Mouse (Mus musculus): ENCODE data around the gene Nfe2l1. TPM values are rescaled to one million over a fixed set of nuclear protein-coding genes. Genes with fewer than 3 reads are reported as not detected.

Gene Nfe2l1
- total and polyA plus RNA-seq, 3 experiments = 37.5 to 66.5 (median 47.0) TPM

- TF ChIP-seq SIN3A (IDR thresholded peaks at IDR 0.05; ENCODE audit: low read length) (no peak), ETS1 (IDR thresholded peaks at IDR 0.05; ENCODE audit: low read depth, low read length) (no peak), ZMIZ1 (IDR thresholded peaks at IDR 0.05; ENCODE audit: low read depth, low read length) (no peak), E2F4 (IDR thresholded peaks at IDR 0.05; ENCODE audit: borderline replicate concordance, low read depth, low read length) (no peak), JUND (IDR thresholded peaks at IDR 0.05; ENCODE audit: low read depth, low read length) (no peak), HCFC1 (IDR thresholded peaks at IDR 0.05; ENCODE audit: low read depth, low read length) (no peak), MXI1 (IDR thresholded peaks at IDR 0.05; ENCODE audit: low read depth, low read length) (no peak), GATA1 (IDR thresholded peaks at IDR 0.05; ENCODE audit: low read depth, low read length) (no peak), ZNF384 (IDR thresholded peaks at IDR 0.05; ENCODE audit: low read depth, low read length) (no peak), RCOR1 (IDR thresholded peaks at IDR 0.05; ENCODE audit: low read depth, low read length) (no peak), BHLHE40 (IDR thresholded peaks at IDR 0.05; ENCODE audit: borderline replicate concordance, low read depth, low read length) (no peak), NELFE (IDR thresholded peaks at IDR 0.05; ENCODE audit: low read depth, low read length) (no peak), ZKSCAN1 (IDR thresholded peaks at IDR 0.05; ENCODE audit: low read depth, low read length) (no peak), USF2 (IDR thresholded peaks at IDR 0.05; ENCODE audit: borderline replicate concordance in 1 of 2, insufficient read depth in 1 of 2, low read depth in 1 of 2, low read length in 2 of 2) (no peak)
- Histone ChIP-seq H3K4me3 (ENCODE audit: control insufficient read depth in 1 of 2, insufficient read depth in 1 of 2, low read depth in 2 of 2, low read length in 2 of 2) (peak overlapping the region in 1 of 2 experiments; percentile 57; a peak in 1 of 4 replicates), H3K36me3 (ENCODE audit: control insufficient read depth in 1 of 2, insufficient read depth in 2 of 2, low read length in 2 of 2) (peaks cover 16 to 20% of the 10 kb centered on the region in 2 experiments; a peak in 3 of 4 replicates), H3K4me1 (ENCODE audit: control insufficient read depth in 1 of 2, insufficient read depth in 2 of 2, low read length in 2 of 2) (peaks cover 0 to 13% of the 10 kb centered on the region in 2 experiments), H3K9ac (ENCODE audit: control insufficient read depth, low read depth, low read length, poor library complexity, severe bottlenecking) (0 out of 2 replicates have a peak overlapping the region, but pooled peaks have one; percentile 32), H3K27ac (ENCODE audit: control insufficient read depth, low read depth, low read length) (no peak overlapping the region), H3K79me2 (ENCODE audit: control insufficient read depth, insufficient read depth, low read length, poor library complexity) (peaks cover 54% of the 10 kb centered on the region), H3K9me3 (replicated peaks; ENCODE audit: insufficient read depth, low read length) (no peaks in the 10 kb centered on the region), H3K27me3 (ENCODE audit: control insufficient read depth in 1 of 2, insufficient read depth in 2 of 2, low read length in 2 of 2) (no peaks in the 10 kb centered on the region)
- no peak for DNase-seq (ENCODE audit: low read depth, low spot score)
These were observed 39.1 kb downstream of the Nfe2l1 start for GRCm38 (mm10) chr11:96790681-96791080.

DNA sequence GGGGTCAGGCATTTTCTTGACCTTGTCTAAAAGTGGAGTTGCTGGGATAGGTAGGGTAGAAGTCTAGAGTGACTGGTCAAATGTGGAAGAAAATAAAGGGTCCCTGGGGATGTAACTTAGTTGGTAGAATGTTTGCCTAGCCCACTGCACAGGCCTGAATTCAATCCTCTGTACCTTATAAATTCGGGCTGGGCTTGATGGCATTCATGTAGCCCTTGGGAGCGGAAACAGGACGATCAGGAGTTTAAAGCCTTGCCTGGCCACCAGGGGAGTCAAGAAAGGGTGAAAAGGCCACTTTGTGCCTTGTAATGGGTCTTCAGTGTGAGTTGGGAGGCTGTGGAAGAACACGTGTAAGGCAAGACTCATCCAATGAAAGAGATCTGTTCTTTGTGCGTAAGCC is 39.8 kb downstream of the Nfe2l1 start:
- Histone ChIP-seq H3K9me3 (replicated peaks; ENCODE audit: insufficient read depth, low read length) (no peaks in the 10 kb centered on the region), H3K27me3 (ENCODE audit: control insufficient read depth in 1 of 2, insufficient read depth in 2 of 2, low read length in 2 of 2) (no peaks in the 10 kb centered on the region), H3K36me3 (ENCODE audit: control insufficient read depth in 1 of 2, insufficient read depth in 2 of 2, low read length in 2 of 2) (peaks cover 16 to 20% of the 10 kb centered on the region in 2 experiments; a peak in 3 of 4 replicates), H3K27ac (ENCODE audit: control insufficient read depth, low read depth, low read length) (peak overlapping the region; percentile 45; the same call in 1 of the 2 replicates), H3K79me2 (ENCODE audit: control insufficient read depth, insufficient read depth, low read length, poor library complexity) (peaks cover 49% of the 10 kb centered on the region), H3K4me1 (ENCODE audit: control insufficient read depth in 1 of 2, insufficient read depth in 2 of 2, low read length in 2 of 2) (peaks cover 0 to 13% of the 10 kb centered on the region in 2 experiments), H3K9ac (ENCODE audit: control insufficient read depth, low read depth, low read length, poor library complexity, severe bottlenecking) (peak overlapping the region; percentile 89), H3K4me3 (ENCODE audit: control insufficient read depth in 1 of 2, insufficient read depth in 1 of 2, low read depth in 2 of 2, low read length in 2 of 2) (peak overlapping the region; percentile 57 to 85)
- peak; percentile 55 for DNase-seq (ENCODE audit: low read depth, low spot score)
- no peak for TF ChIP-seq USF2 (IDR thresholded peaks at IDR 0.05; ENCODE audit: borderline replicate concordance in 1 of 2, insufficient read depth in 1 of 2, low read depth in 1 of 2, low read length in 2 of 2)
- no peak for TF ChIP-seq ZC3H11A (IDR thresholded peaks at IDR 0.05; ENCODE audit: low read depth, low read length)
- TF ChIP-seq HCFC1 (IDR thresholded peaks at IDR 0.05; ENCODE audit: low read depth, low read length) = 0 out of 2 replicates have a peak, but pooled peaks have one; percentile 2
- TF ChIP-seq GABPA (IDR thresholded peaks at IDR 0.05; ENCODE audit: low read depth, low read length) = no peak
- no peak for TF ChIP-seq MAFK (IDR thresholded peaks at IDR 0.05; ENCODE audit: borderline replicate concordance, low read depth, low read length)
- 0 out of 2 replicates have a peak, but pooled peaks have one; percentile 24 for TF ChIP-seq CHD1 (IDR thresholded peaks at IDR 0.05; ENCODE audit: low read depth, low read length)
- TF ChIP-seq POLR2AphosphoS2 (IDR thresholded peaks at IDR 0.05; ENCODE audit: low read length) = no peak
- TF ChIP-seq TCF12 (IDR thresholded peaks at IDR 0.05; ENCODE audit: low read depth, low read length) = no peak

Data from MEL (cell line).